In genomic region chr5:52812456-52812855, GRCm38 (mm10) we compare ENCODE assay signal across 26 mouse cellular contexts. TPM values are rescaled to one million over a fixed set of nuclear protein-coding genes. Genes with fewer than 3 reads are reported as not detected.
A peak's percentile ranks its signal among the peaks of the same experiment; 100 is the strongest.
DNase-seq lines count a peak whose midpoint lies in the region; ATAC-seq and TF ChIP-seq lines count a peak whose summit lies in the region.
"Had no signal": no experiment of that assay in that cellular context is flagged by ENCODE, and none has a peak within 500 bp of the region (broad histone marks: within the 10 kb centered on the region; RNA-seq: fewer than 3 reads in every experiment).

No protein-coding gene starts in this region.

- peaks cover 12% of the 10 kb centered on the region for H3K36me3 ChIP-seq in forebrain, postnatal 0 days (ENCODE audit: insufficient read depth)

- peak; percentile 19 for DNase-seq in heart, adult 11 months
- DNase-seq in heart, adult 18-20 months = no peak
- DNase-seq in left cerebral cortex, postnatal 25 days (ENCODE audit: low spot score in 2 of 2) = peak; percentile 23 to 72
- DNase-seq in left cerebral cortex, postnatal 4 days = no peak
- DNase-seq in right cerebral cortex, postnatal 25 days = peak; percentile 31
- no peak for DNase-seq in right cerebral cortex, postnatal 4 days
- DNase-seq in forebrain, postnatal 0 days = no peak
- DNase-seq: adrenal gland, postnatal 10 days; B cell, adult 2 months; cerebellum, adult 18-20 months; cerebellum, adult 9-10 months; cerebellum, postnatal 14 days; gastrocnemius, postnatal 10 days; gastrocnemius, postnatal 36 days; heart, postnatal 10 days; heart, postnatal 36 days had no signal

- no peaks in the 10 kb centered on the region for H3K9me3 ChIP-seq in forebrain, postnatal 0 days (ENCODE audit: low read length)
- H3K9me3 ChIP-seq: forebrain, embryonic 10.5 days; forebrain, embryonic 13.5 days; G1E; heart, embryonic 12.5 days; heart, embryonic 15.5 days; hindbrain, embryonic 10.5 days; hindbrain, embryonic 13.5 days had no signal

- H3K27ac ChIP-seq in forebrain, postnatal 0 days (ENCODE audit: low read depth, low read length) = no peak overlapping the region
- H3K27ac ChIP-seq: forebrain, embryonic 10.5 days; forebrain, embryonic 13.5 days; heart, embryonic 15.5 days; hindbrain, embryonic 10.5 days; hindbrain, embryonic 13.5 days had no signal

- H3K4me1 ChIP-seq in forebrain, postnatal 0 days (ENCODE audit: insufficient read depth) = no peaks in the 10 kb centered on the region
- H3K4me1 ChIP-seq: forebrain, embryonic 10.5 days; forebrain, embryonic 13.5 days; heart, embryonic 12.5 days; heart, embryonic 15.5 days; hindbrain, embryonic 10.5 days; hindbrain, embryonic 13.5 days had no signal

- no peaks in the 10 kb centered on the region for H3K27me3 ChIP-seq in forebrain, postnatal 0 days (ENCODE audit: insufficient read depth, low read length)
- H3K27me3 ChIP-seq: CH12.LX; forebrain, embryonic 13.5 days; heart, embryonic 12.5 days; heart, embryonic 15.5 days; hindbrain, embryonic 13.5 days; Patski had no signal

- H3K9ac ChIP-seq in forebrain, postnatal 0 days = no peak overlapping the region
- H3K9ac ChIP-seq: forebrain, embryonic 13.5 days; heart, embryonic 12.5 days; heart, embryonic 15.5 days; hindbrain, embryonic 13.5 days had no signal

- 84% methylated on average over 10 of the region's 10 CpGs for WGBS in forebrain, postnatal 0 days

- no peak overlapping the region for H3K4me2 ChIP-seq in forebrain, postnatal 0 days (ENCODE audit: low read depth)
- H3K4me2 ChIP-seq: forebrain, embryonic 13.5 days; heart, embryonic 12.5 days; heart, embryonic 15.5 days; hindbrain, embryonic 13.5 days had no signal

- ATAC-seq in forebrain, postnatal 0 days = no peak
- ATAC-seq: forebrain, embryonic 13.5 days; hindbrain, embryonic 16.5 days; Patski had no signal

- TF ChIP-seq CTCF in forebrain, postnatal 0 days (IDR thresholded peaks at IDR 0.05; ENCODE audit: low read depth) = no peak

- intact Hi-C loops in left cerebral cortex, postnatal 25 days (cut with DNase I) = loop anchor here (10.0 kb wide), 1 partner anchor 678 kb away; no protein-coding TSS in a partner anchor
- intact Hi-C loops in left cerebral cortex, postnatal 4 days (cut with DNase I) = loop anchor here (10.0 kb wide), 1 partner anchor 148 kb away; the partner anchor contains the start of gene Sepsecs

- H3K4me3 ChIP-seq in forebrain, postnatal 0 days (ENCODE audit: low read depth, low read length) = no peak overlapping the region
- H3K4me3 ChIP-seq: forebrain, embryonic 10.5 days; forebrain, embryonic 13.5 days; heart, embryonic 12.5 days; heart, embryonic 15.5 days; hindbrain, embryonic 10.5 days; hindbrain, embryonic 13.5 days had no signal

RNA-seq across cellular contexts. Expression of gene Anapc4, which starts 21.4 kb away (rescaled TPM):
- 10 to 100 TPM; 28.8 to 31.5 TPM for total RNA-seq in heart, adult 18-20 months (2021)
- 10 to 100 TPM; 64.9 to 65.5 TPM for total RNA-seq in left cerebral cortex, postnatal 25 days (2021)
- total RNA-seq in left cerebral cortex, postnatal 4 days (2021) = 100 to 1,000 TPM in 1 of 2 experiments, 10 to 100 TPM in 1; 91.9 to 109 TPM
- total RNA-seq in forebrain, postnatal 0 days (2014; rRNA removed) = 65.0 and 76.6 TPM in 2 replicates
- polyA plus RNA-seq in forebrain, postnatal 0 days (2015; fragmentation: Nextera tagmentation; extraction: Ambion mirVana) = 62.7 and 78.1 TPM in 2 replicates

RNA-seq across cellular contexts. Expression of gene Zcchc4, which starts 37.2 kb away (rescaled TPM):
- total RNA-seq in heart, adult 18-20 months (2021) = 1 to 10 TPM; 6.7 to 9.3 TPM
- total RNA-seq in left cerebral cortex, postnatal 25 days (2021) = 1 to 10 TPM; 8.2 to 8.8 TPM
- 10 to 100 TPM; 11.0 to 11.6 TPM for total RNA-seq in left cerebral cortex, postnatal 4 days (2021)
- total RNA-seq in forebrain, postnatal 0 days (2014; rRNA removed) = 10.6 and 11.0 TPM in 2 replicates
- polyA plus RNA-seq in forebrain, postnatal 0 days (2015; fragmentation: Nextera tagmentation; extraction: Ambion mirVana) = 3.9 and 6.8 TPM in 2 replicates

Comparison
In these comparisons a context has a peak if more than half of its experiments do, and no peak if none do; other contexts are left out.
1. DNase-seq: peak in heart, adult 11 months (single experiment), left cerebral cortex, postnatal 25 days (2 of 2) and right cerebral cortex, postnatal 25 days (single experiment); none in heart, adult 18-20 months (0 of 2), left cerebral cortex, postnatal 4 days (single experiment), right cerebral cortex, postnatal 4 days (single experiment) and forebrain, postnatal 0 days (single experiment).